Mouse (Mus musculus) ovary, postnatal 14 days (tissue): ENCODE results near the gene Dusp19.

Experiments used
- DNase-seq: peaks from one replicate; pipeline ENCODE4 v3.0.0; 2022; ENCODE audit warnings: low spot score

Dusp19 gene

DNA sequence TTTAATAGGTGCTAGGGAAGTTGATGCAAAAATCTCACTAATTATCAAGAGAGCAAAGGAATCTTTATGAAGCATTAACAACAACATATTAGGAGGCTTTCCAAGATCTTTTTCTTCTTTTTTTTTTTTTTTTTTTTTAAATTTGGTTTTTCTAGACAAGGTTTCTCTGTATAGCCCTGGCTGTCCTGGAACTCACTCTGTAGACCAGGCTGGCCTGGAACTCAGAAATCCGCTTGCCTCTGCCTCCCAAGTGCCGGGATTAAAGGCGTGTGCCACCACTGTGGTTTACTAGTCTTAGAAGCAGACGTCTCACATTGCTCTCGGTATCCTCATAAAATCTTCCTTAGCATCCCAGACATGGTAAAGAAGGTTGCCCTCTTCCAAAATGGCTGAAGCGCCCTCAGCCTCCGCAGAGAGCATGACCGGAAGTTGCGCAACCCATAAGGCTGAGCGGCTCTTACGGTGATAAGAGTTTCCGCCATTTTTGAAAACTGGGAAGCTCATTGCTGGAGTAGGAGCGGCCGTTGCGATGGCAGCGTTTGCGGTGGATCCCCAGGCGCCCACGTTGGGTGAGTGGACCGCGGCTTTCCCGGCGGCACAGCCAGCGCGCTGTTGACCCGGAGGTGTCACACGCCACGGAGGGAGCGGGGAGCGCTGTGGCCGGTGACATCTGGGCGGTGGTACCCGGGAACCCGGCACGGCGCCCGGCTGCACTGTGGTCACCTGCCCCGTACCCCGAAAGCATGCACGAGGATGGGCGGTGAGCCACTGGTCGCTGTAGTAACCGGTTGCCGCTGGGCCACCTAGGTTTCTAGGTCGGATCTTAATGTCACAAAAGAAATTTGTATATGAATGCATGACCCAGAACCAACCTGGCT, 21.8 kb downstream of the Dusp19 start:
- DNase-seq = peak; percentile 90

DNA sequence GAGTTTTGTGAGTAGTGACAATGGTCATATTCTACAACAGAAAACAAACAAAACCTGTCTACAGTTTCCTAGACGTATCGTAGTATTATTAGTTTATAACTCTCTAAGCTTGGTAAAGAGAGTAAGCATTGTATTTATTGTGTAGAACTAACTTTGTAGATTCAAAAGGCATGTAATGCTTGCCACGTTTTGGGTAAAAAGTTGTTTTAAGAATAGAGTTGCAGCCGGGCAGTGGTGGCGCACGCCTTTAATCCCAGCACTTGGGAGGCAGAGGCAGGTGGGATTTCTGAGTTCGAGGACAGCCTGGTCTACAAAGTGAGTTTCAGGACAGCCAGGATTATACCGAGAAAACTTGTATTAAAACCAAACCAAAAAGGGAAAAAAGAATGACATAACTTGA, 22.6 kb downstream of the Dusp19 start:
- DNase-seq = no peak

DNA sequence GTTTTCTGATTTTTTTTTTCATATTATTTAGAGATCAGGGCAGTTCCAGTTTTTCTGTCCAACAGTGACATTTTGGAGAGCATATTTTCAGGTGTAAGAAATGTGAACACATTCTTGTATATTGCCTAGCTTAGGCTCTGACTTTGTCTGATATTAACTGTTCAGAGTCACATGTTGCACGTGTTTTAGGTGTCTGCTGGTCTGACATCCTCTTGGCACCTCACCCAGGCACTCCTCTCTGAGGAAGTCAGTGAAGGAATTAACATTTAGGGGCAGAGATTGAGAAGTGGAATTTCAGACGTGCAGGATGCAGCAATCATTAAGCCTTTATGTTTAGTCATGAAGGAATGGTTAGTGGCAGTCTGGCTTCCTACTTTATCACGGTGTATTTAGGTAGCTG, 23.0 kb downstream of the Dusp19 start:
- no peak for DNase-seq

DNA sequence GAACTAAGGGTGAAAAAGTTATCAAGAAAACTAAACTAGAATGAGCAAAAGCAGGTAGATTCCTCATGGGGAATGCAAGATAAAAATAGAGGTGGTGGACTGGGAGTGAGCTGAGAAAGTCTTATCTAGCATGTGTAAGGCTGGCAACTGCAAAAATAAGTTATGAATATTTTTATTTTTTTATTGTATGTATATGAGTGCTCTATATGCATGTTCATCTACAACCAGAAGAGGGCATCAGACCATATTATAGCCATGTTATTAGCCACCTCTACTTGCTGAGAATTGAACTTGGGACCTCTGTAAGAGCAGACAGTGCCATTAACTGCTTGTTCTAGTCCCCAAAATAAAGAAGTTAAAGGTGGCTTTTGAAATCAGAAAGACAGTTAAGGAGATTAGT, 44.6 kb downstream of the Dusp19 start:
- no peak for DNase-seq

DNA sequence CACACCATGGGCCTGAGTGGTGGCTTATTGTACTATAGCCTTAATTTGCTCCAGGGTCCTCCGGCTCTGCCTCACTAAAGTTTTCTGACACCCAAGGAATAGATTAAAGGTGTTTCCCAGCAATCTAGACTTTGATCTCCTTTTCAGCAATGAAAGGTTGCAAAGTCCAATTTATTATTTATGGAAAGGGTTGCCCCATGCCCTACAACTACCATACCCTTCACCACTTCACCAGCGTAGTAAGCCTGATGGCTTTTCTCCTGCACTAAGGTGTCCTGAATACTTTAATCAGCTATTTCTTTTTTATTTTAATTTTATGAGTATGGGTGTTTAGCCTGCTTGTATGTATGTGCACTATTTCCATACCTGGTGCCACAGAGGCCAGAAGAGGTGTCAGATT, 45.8 kb downstream of the Dusp19 start:
- DNase-seq = no peak

DNA sequence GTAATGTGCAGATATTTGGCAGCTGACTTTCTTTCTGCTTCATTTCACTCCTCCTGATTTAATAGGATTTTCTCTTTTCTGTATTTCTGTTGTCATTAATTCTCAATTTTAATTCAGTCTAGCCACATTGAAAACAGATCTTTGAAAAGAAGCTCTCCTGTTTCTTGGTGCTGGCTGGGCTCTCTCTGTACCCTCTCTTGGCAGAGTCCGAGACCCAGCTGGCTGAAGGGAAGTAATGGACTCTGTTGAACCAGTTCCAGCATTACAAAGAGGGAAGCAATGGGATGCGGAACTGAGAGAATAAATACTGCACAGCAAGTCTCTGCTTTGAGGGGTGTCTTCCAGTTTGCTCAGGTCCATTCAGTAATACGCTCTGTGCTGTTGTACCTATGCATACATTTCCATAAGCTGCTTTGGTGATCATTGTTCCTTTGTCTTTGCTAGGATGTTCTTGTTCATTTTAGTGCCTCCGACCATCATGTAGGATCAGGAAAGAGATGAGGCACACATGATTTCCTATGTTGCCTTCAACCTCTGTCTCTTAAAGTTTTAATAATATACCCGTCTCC, 50.6 kb downstream of the Dusp19 start:
- no peak for DNase-seq

DNA sequence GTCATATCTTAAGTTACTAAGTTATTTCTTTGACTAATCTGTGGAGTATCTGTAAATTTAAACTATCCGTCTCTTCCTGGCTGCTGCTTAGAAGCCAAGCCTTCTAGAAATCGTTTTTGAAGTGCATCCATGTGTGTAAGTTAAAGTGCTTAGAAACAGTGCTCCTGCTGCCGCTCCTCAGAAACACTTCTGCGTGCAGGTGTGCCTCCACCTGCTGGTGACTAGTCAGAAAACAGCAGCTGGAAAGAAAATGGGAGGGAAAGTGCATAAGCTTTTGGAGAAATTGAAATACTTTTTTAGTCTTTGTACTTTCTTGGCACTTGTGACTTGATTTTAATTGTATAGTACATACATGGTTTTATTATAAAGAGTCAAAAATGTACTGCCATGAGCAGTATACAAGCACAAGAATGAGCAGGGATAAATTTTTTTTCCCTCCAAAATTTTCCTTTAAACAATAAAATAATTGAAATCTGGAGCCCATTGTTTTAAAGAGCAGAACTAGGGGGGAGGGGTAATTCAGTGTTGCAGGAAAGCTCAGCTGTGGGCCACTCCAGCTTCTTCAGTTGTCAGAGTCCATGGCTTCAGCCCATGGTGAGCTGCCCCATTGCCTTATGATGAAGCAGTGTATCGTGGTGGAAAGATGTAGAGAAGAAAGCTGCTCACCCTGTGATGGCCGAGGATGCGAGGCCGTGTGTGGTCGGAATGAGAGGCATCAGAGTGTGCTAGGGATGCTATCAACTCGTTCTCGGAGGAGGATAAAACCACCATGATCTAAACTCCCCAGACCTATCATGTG, 53.2 kb downstream of the Dusp19 start:
- no peak for DNase-seq

DNA sequence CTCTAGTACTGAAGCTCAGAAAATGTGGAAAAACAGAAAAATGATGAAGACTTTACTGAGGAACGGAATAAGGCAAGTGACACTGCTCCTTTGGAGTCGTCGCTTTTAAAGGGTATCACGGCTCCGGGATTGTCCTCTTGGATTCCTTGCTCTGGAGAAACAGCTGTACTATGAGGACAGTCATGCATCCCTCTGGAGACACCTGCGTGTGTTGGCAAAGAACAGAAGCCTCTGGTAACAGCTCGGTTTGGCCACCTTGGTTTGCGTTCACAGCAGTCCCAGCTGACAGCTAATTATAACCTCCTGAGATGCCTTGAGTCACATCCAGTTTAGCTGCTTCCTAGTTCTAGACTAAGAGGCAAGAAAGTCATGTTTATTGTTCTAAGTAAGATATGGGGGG, 62.0 kb downstream of the Dusp19 start:
- DNase-seq = no peak
